Mouse (Mus musculus): ENCODE measurements around the gene Afap1l2.

- TF ChIP-seq POLR2A (IDR thresholded peaks at IDR 0.05; ENCODE audit: low read depth, low read length) = no peak
- TF ChIP-seq CTCF (conservative IDR thresholded peaks at IDR 0.05; ENCODE audit: insufficient read depth, insufficient read length, low read depth, low read length) = no peak
These were observed 87.8 kb downstream of the Afap1l2 start for GRCm38 (mm10) chr19:56920232-56920631.
